Mouse (Mus musculus) kidney, adult 2 months (tissue): ENCODE data around the gene Mt3. TPM values are rescaled to one million over a fixed set of nuclear protein-coding genes. Genes with fewer than 3 reads are reported as not detected.

ENCODE experiments used
- DNase-seq: peaks from one replicate; pipeline ENCODE4 v3.0.0; 2021
- H3K27ac ChIP-seq: fragments of 200-500 bp; 2 replicates; pipeline ENCODE4 v1.5.1; 2012; ENCODE audit warnings: low read depth, low read length, control low read depth, inconsistent platforms; ENCODE audit not compliant: insufficient read depth
- H3K27me3 ChIP-seq: fragments of 200-500 bp; replicated peaks from 2 replicates; pipeline ENCODE4 v1.6.1; 2012; ENCODE audit warnings: mild to moderate bottlenecking, moderate library complexity, low read length, inconsistent platforms; ENCODE audit not compliant: control insufficient read depth, insufficient read depth
- H3K36me3 ChIP-seq: fragments of 200-500 bp; 2 replicates; pipeline ENCODE4 v1.6.1; 2012; ENCODE audit warnings: mild to moderate bottlenecking, moderate library complexity, low read length, inconsistent platforms; ENCODE audit not compliant: control insufficient read depth, insufficient read depth
- H3K4me1 ChIP-seq: fragments of 200-500 bp; 2 replicates; pipeline ENCODE4 v1.6.1; 2011; ENCODE audit warnings: low read length; ENCODE audit not compliant: control insufficient read depth, insufficient read depth
- H3K4me3 ChIP-seq: fragments of 200-500 bp; 2 replicates; pipeline ENCODE4 v1.5.1; 2011; ENCODE audit warnings: mild to moderate bottlenecking, low read depth, low read length, control low read depth; ENCODE audit not compliant: insufficient read depth
- CTCF ChIP-seq: fragments of 200-500 bp; conservative IDR thresholded peaks from 2 replicates; pipeline ENCODE4 v1.5.1; 2011; ENCODE audit warnings: low read depth, mild to moderate bottlenecking, control low read depth, low read length, moderate library complexity, mixed read lengths; ENCODE audit not compliant: insufficient read depth, insufficient read length
- POLR2A ChIP-seq: fragments of 200-500 bp; IDR thresholded peaks from one replicate; pipeline ENCODE4 v1.6.1; 2011; ENCODE audit warnings: low read depth, low read length, control low read depth
- WGBS: fragments of 180-500 bp; shearing (Covaris S2); methylation state at CpG from one replicate; pipeline ENCODE4 v1.1.7; 2018; 5-methylcytosine and 5-hydroxymethylcytosine counted together
- polyA plus RNA-seq: library from polyadenylated mRNA; depleted of rRNA; stranded (reverse); fragments of >200 nt; gene quantifications from 2 replicates; pipeline ENCODE4 v1.2.3, GENCODE M21; 2012; rRNA removed

Mt3 gene
- 4.2 and 8.4 TPM in 2 replicates for polyA plus RNA-seq

GRCm38 (mm10) chr8:94152513-94153300 lies at the start of gene Mt3:
Gene Mt3 (plus strand): TSS chr8:94152607.
- WGBS: 5% methylated on average over 29 of the region's 29 CpGs
- Histone ChIP-seq H3K27me3 (no peaks in the 10 kb centered on the region), H3K4me3 (peak within 1 kb of the TSS; percentile 11; the same call in 1 of the 2 replicates), H3K27ac (no peak within 1 kb of the TSS), H3K4me1 (no peaks in the 10 kb centered on the region), H3K36me3 (no peaks in the 10 kb centered on the region)
- peak; percentile 36 for DNase-seq
- TF ChIP-seq POLR2A: no peak
- TF ChIP-seq CTCF: no peak

- Histone ChIP-seq H3K4me1 (no peaks in the 10 kb centered on the region), H3K27ac (no peak overlapping the region), H3K4me3 (no peak overlapping the region), H3K27me3 (no peaks in the 10 kb centered on the region), H3K36me3 (no peaks in the 10 kb centered on the region)
- no peak for DNase-seq
- WGBS: 51% methylated on average over 5 of the region's 5 CpGs
- TF ChIP-seq POLR2A (no peak), CTCF (no peak)
These were observed 48.3 kb upstream of the Mt3 start for GRCm38 (mm10) chr8:94104146-94104545.

DNA sequence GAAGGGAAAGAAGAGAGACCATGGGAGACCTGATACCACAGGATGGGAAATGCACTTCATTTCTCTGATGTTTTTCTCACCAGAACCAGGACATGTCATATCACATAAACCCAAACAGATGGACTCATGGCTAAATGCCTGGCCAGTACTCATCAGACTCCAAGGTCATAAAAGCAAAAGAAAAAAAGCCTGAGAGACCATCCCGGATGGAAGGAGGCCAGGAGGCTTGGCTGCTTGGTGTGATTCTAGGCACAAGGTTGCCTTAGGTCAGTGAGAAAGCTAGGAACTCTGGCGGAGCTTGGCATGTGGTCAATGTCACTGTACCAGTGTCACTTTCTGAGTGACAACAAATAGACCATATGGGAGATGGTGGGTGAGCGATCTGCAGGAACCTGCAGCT lies 44.5 kb upstream of the Mt3 start:
- Histone ChIP-seq H3K27me3 (no peaks in the 10 kb centered on the region), H3K4me3 (no peak overlapping the region), H3K36me3 (no peaks in the 10 kb centered on the region), H3K4me1 (no peaks in the 10 kb centered on the region), H3K27ac (no peak overlapping the region)
- 66% methylated on average over 3 of the region's 3 CpGs for WGBS
- TF ChIP-seq POLR2A (no peak), CTCF (no peak)
- peak; percentile 31 for DNase-seq

GRCm38 (mm10) chr8:94109396-94109795 lies 43.0 kb upstream of the Mt3 start:
- no peaks in the 10 kb centered on the region for H3K36me3 ChIP-seq
- 91% methylated on average over 6 of the region's 6 CpGs for WGBS
- TF ChIP-seq POLR2A (no peak), CTCF (no peak)
- no peaks in the 10 kb centered on the region for H3K4me1 ChIP-seq
- H3K27me3 ChIP-seq: no peaks in the 10 kb centered on the region
- H3K27ac ChIP-seq: no peak overlapping the region
- H3K4me3 ChIP-seq: no peak overlapping the region
- no peak for DNase-seq

- DNase-seq: no peak
- Histone ChIP-seq H3K27me3 (no peaks in the 10 kb centered on the region), H3K4me3 (no peak overlapping the region), H3K4me1 (no peaks in the 10 kb centered on the region), H3K36me3 (no peaks in the 10 kb centered on the region), H3K27ac (no peak overlapping the region)
- TF ChIP-seq CTCF: no peak
- no peak for TF ChIP-seq POLR2A
- 79% methylated on average over 5 of the region's 5 CpGs for WGBS
These were observed 42.6 kb upstream of the Mt3 start for GRCm38 (mm10) chr8:94109835-94110234.

GRCm38 (mm10) chr8:94110526-94111177 lies 41.8 kb upstream of the Mt3 start:
- Histone ChIP-seq H3K36me3 (no peaks in the 10 kb centered on the region), H3K27me3 (no peaks in the 10 kb centered on the region), H3K27ac (no peak overlapping the region), H3K4me3 (no peak overlapping the region), H3K4me1 (no peaks in the 10 kb centered on the region)
- DNase-seq: no peak
- no peak for TF ChIP-seq POLR2A
- no peak for TF ChIP-seq CTCF
- WGBS: 70% methylated on average over 6 of the region's 6 CpGs

DNA sequence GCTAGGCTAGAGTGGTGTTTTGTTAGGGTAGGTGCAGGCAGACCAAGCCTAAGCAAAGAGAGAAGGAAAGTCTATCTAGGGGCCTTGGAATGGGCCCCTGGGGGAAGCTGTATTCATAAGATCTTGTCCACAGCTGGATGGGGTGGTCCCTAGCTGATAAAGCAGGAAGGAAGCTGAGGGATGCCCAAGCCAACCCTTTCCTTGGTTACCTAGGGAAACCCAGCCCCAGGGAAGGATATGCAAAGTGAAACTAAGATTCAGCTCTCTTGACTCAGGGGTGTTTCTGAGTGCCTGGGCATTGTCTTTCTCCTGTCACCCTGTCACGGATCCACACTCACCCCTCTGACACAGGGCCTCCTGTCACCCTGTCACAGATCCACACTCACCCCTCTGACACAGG lies 39.0 kb upstream of the Mt3 start:
- no peaks in the 10 kb centered on the region for H3K4me1 ChIP-seq
- no peak overlapping the region for H3K4me3 ChIP-seq
- no peaks in the 10 kb centered on the region for H3K36me3 ChIP-seq
- TF ChIP-seq CTCF: no peak
- no peak for TF ChIP-seq POLR2A
- no peak overlapping the region for H3K27ac ChIP-seq
- no peak for DNase-seq
- no peaks in the 10 kb centered on the region; the same call in 1 of the 2 replicates for H3K27me3 ChIP-seq
- 72% methylated on average over 1 of the region's 1 CpGs for WGBS
